Mouse (Mus musculus) adrenal gland, adult 2 months (tissue): ENCODE measurements at regions not wholly inside any gene's neighbourhood (a gene's known extent, or its start where the extent isn't known, plus 50 kb on each side); places are given as distances from the start of the nearest gene placed in this dataset.

Experiments
- DNase-seq: peaks from one replicate; pipeline ENCODE4 v3.0.0; 2021

DNA sequence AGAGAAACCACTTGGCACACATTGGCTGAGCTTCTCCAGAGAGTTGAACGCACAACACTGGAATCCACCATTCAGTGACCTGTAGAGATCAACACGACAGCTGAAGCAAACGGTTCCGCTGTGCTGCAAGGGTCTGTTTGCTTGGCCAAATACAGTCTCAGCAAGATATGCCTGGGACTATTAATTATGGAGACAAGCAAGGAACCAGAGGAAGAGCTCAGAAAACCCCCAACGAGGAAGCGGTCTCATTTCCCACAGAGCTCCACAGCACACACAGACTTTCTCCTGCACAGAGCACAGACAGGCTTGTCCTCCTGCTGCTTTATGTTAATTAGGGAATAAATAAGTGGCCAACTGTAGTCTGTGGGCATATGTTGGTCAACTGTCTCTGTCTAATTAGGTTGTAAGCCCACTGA, 223.4 kb upstream of the Tacr3 start:
- DNase-seq, result no peak

- no peak for DNase-seq
Observed at GRCm38 (mm10) chr3:134610244-134610643, 218.6 kb upstream of the Tacr3 start.

DNA sequence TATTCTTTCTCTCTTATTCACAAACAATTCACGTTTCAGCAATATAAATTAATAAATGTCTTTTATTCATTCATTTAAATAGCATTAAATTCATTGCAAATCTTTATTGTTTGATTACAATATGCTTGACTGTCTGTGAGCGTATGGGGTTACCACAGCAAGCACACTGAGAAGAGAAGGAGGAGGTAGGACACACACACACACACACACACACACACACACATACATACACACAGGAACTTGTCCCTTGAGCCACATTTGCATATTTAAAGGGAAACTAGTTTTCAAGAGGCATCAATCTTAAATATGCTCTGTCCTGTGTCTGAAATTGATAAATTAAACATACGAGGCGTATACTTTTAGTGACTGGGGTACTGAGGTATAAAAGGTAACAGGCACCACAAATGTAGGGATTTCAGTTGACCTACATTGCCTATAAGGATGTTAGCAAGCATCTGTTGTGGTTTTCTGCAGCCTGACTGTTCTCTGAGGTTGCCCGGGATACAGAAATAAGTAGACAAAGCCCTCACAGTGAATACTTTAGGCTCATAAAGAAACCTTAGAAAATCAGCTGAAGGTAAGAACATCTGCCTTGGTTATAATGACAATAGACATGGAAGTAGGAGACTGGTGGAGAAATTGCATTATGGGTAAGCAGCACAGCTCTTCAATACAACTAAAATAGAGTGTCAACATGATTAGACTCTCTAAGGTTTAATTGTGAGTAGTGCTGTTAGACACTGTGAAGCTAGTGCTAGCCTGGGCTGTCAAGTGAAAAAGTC, 217.1 kb upstream of the Tacr3 start:
- no peak for DNase-seq

DNA sequence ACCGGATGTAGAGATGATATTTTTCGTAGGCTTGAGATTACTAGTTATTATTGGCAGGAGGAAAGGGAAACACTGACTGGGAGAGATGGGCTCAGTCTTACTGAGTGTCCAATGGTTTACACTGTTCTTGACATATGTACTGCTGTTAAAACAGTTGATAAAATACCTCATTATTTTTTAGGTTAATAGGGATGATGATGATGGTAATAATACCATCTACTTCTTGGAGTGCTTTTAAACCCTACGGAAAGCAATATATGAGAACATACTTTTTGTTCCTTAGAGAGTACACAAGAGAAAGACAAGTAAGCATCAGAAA, 216.6 kb upstream of the Tacr3 start:
- DNase-seq, result no peak

- DNase-seq, result peak; percentile 38
Observed at GRCm38 (mm10) chr3:134629166-134630134, 199.4 kb upstream of the Tacr3 start.

GRCm38 (mm10) chr3:134630135-134630516, 198.7 kb upstream of the Tacr3 start:
- no peak for DNase-seq

GRCm38 (mm10) chr3:134648727-134649445, 179.9 kb upstream of the Tacr3 start:
- DNase-seq, result no peak

GRCm38 (mm10) chr3:134654051-134654450, 174.8 kb upstream of the Tacr3 start:
- no peak for DNase-seq

- DNase-seq, result no peak
Observed at GRCm38 (mm10) chr3:134694893-134695292, 133.9 kb upstream of the Tacr3 start.

DNA sequence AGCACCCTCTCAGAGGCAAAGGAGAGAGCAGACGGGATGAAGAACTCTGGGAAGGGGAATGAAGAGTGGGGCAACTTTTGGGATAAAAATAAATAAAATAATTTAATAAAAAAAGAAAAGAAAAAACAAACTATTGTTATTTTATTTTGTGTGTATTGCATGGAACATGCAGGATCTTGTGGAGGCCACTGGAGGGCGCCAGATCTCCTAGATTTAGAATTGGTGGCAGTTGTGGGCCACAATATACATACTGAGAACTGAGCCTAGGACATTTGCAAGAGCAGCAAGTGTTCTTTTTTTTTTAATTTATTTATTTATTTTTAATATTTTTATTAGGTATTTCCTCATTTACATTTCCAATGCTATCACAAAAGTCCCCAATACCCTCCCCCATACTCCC, 110.2 kb upstream of the Tacr3 start:
- no peak for DNase-seq

- DNase-seq, result no peak
Observed at GRCm38 (mm10) chr3:134735684-134736083, 93.1 kb upstream of the Tacr3 start.

- no peak for DNase-seq
Observed at GRCm38 (mm10) chr3:134761108-134761507, 67.7 kb upstream of the Tacr3 start.

DNA sequence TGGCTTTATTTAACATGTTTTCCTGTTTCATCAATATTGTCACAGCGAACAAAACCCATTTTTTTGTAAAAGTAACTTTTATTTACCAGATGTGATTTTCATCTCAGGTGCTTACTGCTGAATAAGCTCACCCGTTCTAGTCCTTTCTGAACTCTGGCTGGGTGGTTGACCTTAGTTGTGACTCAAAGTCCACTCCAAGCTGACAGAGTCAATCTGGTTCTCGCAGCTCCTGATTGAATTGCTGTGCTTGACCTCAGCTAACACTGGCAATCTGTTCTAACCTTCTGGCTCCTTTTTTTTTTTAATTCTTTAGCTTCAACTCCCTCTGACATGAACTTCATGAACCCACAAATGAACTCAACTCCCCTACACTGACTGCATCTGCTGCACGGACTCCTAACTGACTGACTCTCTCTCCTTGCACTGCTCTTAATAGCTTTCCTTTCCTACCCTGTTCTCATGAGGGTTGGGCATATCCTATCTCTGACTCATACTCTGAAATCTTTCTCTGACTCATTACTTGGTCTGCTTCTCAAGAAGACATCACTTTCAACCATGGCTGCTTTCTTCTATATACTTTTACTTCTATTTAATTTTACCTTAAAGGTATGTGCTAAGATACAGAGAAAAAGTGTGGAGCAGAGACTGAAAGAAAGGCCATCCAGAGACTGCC, 65.4 kb upstream of the Tacr3 start:
- no peak for DNase-seq
